Mouse (Mus musculus) limb, embryonic 10.5 days (tissue): ENCODE data around the gene Lmbrd1. TPM values are rescaled to one million over a fixed set of nuclear protein-coding genes. Genes with fewer than 3 reads are reported as not detected.

Experiments used
- DNase-seq: peaks from one replicate; pipeline ENCODE4 v3.0.0-alpha.2; 2017; ENCODE audit warnings: low spot score
- H3K27ac ChIP-seq: fragments of 300-500 bp; sonication (generic); 2 replicates; pipeline ENCODE4 v1.5.1; 2016; ENCODE audit warnings: mild to moderate bottlenecking
- H3K27me3 ChIP-seq: fragments of 300-500 bp; sonication (generic); 2 replicates; pipeline ENCODE4 v1.6.1; 2016; ENCODE audit warnings: low read depth, mild to moderate bottlenecking; ENCODE audit not compliant: poor library complexity, severe bottlenecking
- H3K36me3 ChIP-seq: fragments of 300-500 bp; sonication (generic); 2 replicates; pipeline ENCODE4 v1.6.1; 2016; ENCODE audit warnings: mild to moderate bottlenecking, moderate library complexity
- H3K4me1 ChIP-seq: fragments of 300-500 bp; sonication (generic); 2 replicates; pipeline ENCODE4 v1.6.1; 2016
- H3K4me3 ChIP-seq: fragments of 300-500 bp; sonication (generic); 2 replicates; pipeline ENCODE4 v1.5.1; 2016; ENCODE audit warnings: mild to moderate bottlenecking, moderate library complexity
- H3K9me3 ChIP-seq: fragments of 300-500 bp; sonication (generic); replicated peaks from 2 replicates; pipeline ENCODE4 v1.6.1; 2016; ENCODE audit warnings: mild to moderate bottlenecking
- WGBS: fragments of 180-500 bp; shearing (Covaris S2); methylation state at CpG from one replicate; pipeline ENCODE4 v1.1.7; 2016; 5-methylcytosine and 5-hydroxymethylcytosine counted together
- polyA plus RNA-seq: library from polyadenylated mRNA; unstranded; fragments of >200 nt; fragmentation: Nextera tagmentation; extraction: Ambion mirVana; gene quantifications from 2 replicates; pipeline ENCODE4 v1.2.1, GENCODE M21; 2016

Lmbrd1 gene
- polyA plus RNA-seq, 1 experiment from 2014 or later = 18.3 TPM

GRCm38 (mm10) chr1:24685606-24686005 lies 7.2 kb downstream of the Lmbrd1 start:
- Histone ChIP-seq H3K4me1 (no peaks in the 10 kb centered on the region), H3K27me3 (no peaks in the 10 kb centered on the region), H3K4me3 (no peak overlapping the region), H3K9me3 (no peaks in the 10 kb centered on the region), H3K36me3 (peaks cover 15% of the 10 kb centered on the region), H3K27ac (no peak overlapping the region)
- no peak for DNase-seq
- 97% methylated on average over 7 of the region's 7 CpGs for WGBS

GRCm38 (mm10) chr1:24686235-24687021 lies 8.0 kb downstream of the Lmbrd1 start:
- 96% methylated on average over 4 of the region's 4 CpGs for WGBS
- H3K4me1 ChIP-seq = no peaks in the 10 kb centered on the region
- no peaks in the 10 kb centered on the region for H3K27me3 ChIP-seq
- no peak overlapping the region for H3K4me3 ChIP-seq
- H3K27ac ChIP-seq = no peak overlapping the region
- H3K9me3 ChIP-seq = no peaks in the 10 kb centered on the region
- H3K36me3 ChIP-seq = peaks cover 15% of the 10 kb centered on the region
- no peak for DNase-seq

GRCm38 (mm10) chr1:24697677-24698076 lies 19.2 kb downstream of the Lmbrd1 start:
- Histone ChIP-seq H3K27me3 (no peaks in the 10 kb centered on the region), H3K4me3 (no peak overlapping the region), H3K9me3 (no peaks in the 10 kb centered on the region), H3K4me1 (peaks cover 6% of the 10 kb centered on the region; the same call in 1 of the 2 replicates), H3K27ac (no peak overlapping the region), H3K36me3 (peaks cover 9% of the 10 kb centered on the region; the same call in 1 of the 2 replicates)
- 91% methylated on average over 3 of the region's 3 CpGs for WGBS
- no peak for DNase-seq

- Histone ChIP-seq H3K36me3 (peaks cover 3% of the 10 kb centered on the region; the same call in 1 of the 2 replicates), H3K27ac (no peak overlapping the region), H3K4me1 (peaks cover 6% of the 10 kb centered on the region; the same call in 1 of the 2 replicates), H3K27me3 (no peaks in the 10 kb centered on the region), H3K4me3 (no peak overlapping the region), H3K9me3 (no peaks in the 10 kb centered on the region)
- no peak for DNase-seq
- WGBS = 64% methylated on average over 9 of the region's 9 CpGs
Measured at GRCm38 (mm10) chr1:24698146-24698880, 19.9 kb downstream of the Lmbrd1 start.

- Histone ChIP-seq H3K9me3 (no peaks in the 10 kb centered on the region), H3K4me3 (no peak overlapping the region), H3K36me3 (0 out of 2 replicates have a peak, but pooled peaks cover 3% of the 10 kb centered on the region), H3K27me3 (no peaks in the 10 kb centered on the region), H3K4me1 (peaks cover 6% of the 10 kb centered on the region; the same call in 1 of the 2 replicates), H3K27ac (no peak overlapping the region)
- no peak for DNase-seq
- 19% methylated on average over 9 of the region's 9 CpGs for WGBS
Measured at GRCm38 (mm10) chr1:24699320-24699719, 20.9 kb downstream of the Lmbrd1 start.

GRCm38 (mm10) chr1:24700241-24700640 lies 21.8 kb downstream of the Lmbrd1 start:
- WGBS = 93% methylated on average over 5 of the region's 5 CpGs
- H3K9me3 ChIP-seq = no peaks in the 10 kb centered on the region
- DNase-seq = no peak
- H3K4me3 ChIP-seq = no peak overlapping the region
- H3K36me3 ChIP-seq = 0 out of 2 replicates have a peak, but pooled peaks cover 3% of the 10 kb centered on the region
- H3K27me3 ChIP-seq = no peaks in the 10 kb centered on the region
- H3K27ac ChIP-seq = no peak overlapping the region
- H3K4me1 ChIP-seq = peaks cover 6% of the 10 kb centered on the region; the same call in 1 of the 2 replicates

- H3K27ac ChIP-seq = no peak overlapping the region
Measured at GRCm38 (mm10) chr1:24703821-24704220, 25.4 kb downstream of the Lmbrd1 start.

GRCm38 (mm10) chr1:24716301-24716700 lies 37.9 kb downstream of the Lmbrd1 start:
- Histone ChIP-seq H3K27me3 (no peaks in the 10 kb centered on the region), H3K4me1 (no peaks in the 10 kb centered on the region), H3K9me3 (no peaks in the 10 kb centered on the region), H3K4me3 (no peak overlapping the region), H3K36me3 (peaks cover 29% of the 10 kb centered on the region), H3K27ac (no peak overlapping the region)
- 94% methylated on average over 4 of the region's 4 CpGs for WGBS
- DNase-seq = no peak

More at GRCm38 (mm10) chr1:24703821-24704220, 25.4 kb downstream of the Lmbrd1 start:
- no peak for DNase-seq
- 88% methylated on average over 6 of the region's 6 CpGs for WGBS
- peaks cover 13% of the 10 kb centered on the region for H3K36me3 ChIP-seq
- H3K4me3 ChIP-seq = no peak overlapping the region
- H3K27me3 ChIP-seq = no peaks in the 10 kb centered on the region
- no peaks in the 10 kb centered on the region for H3K9me3 ChIP-seq
- peaks cover 6% of the 10 kb centered on the region; the same call in 1 of the 2 replicates for H3K4me1 ChIP-seq

- Histone ChIP-seq H3K9me3 (no peaks in the 10 kb centered on the region), H3K27ac (no peak overlapping the region), H3K4me3 (no peak overlapping the region), H3K27me3 (no peaks in the 10 kb centered on the region), H3K36me3 (peaks cover 29% of the 10 kb centered on the region), H3K4me1 (no peaks in the 10 kb centered on the region)
- WGBS = 71% methylated on average over 3 of the region's 3 CpGs
- no peak for DNase-seq
Measured at GRCm38 (mm10) chr1:24719621-24720020, 41.2 kb downstream of the Lmbrd1 start.

GRCm38 (mm10) chr1:24720209-24720608 lies 41.8 kb downstream of the Lmbrd1 start:
- no peaks in the 10 kb centered on the region for H3K9me3 ChIP-seq
- DNase-seq = no peak
- peaks cover 24% of the 10 kb centered on the region for H3K36me3 ChIP-seq
- H3K27ac ChIP-seq = no peak overlapping the region
- 95% methylated on average over 1 of the region's 1 CpGs for whole genome bisulfite sequencing
- no peaks in the 10 kb centered on the region for H3K27me3 ChIP-seq
- H3K4me3 ChIP-seq = no peak overlapping the region
- no peaks in the 10 kb centered on the region for H3K4me1 ChIP-seq

GRCm38 (mm10) chr1:24729784-24730183 lies 51.4 kb downstream of the Lmbrd1 start:
- H3K4me3 ChIP-seq = no peak overlapping the region
- H3K36me3 ChIP-seq = peaks cover 46% of the 10 kb centered on the region
- no peak overlapping the region for H3K27ac ChIP-seq
- H3K27me3 ChIP-seq = no peaks in the 10 kb centered on the region
- DNase-seq = no peak
- WGBS = 98% methylated on average over 11 of the region's 11 CpGs
- no peaks in the 10 kb centered on the region for H3K9me3 ChIP-seq
- H3K4me1 ChIP-seq = 0 out of 2 replicates have a peak, but pooled peaks cover 2% of the 10 kb centered on the region

GRCm38 (mm10) chr1:24732286-24732685 lies 53.9 kb downstream of the Lmbrd1 start:
- 95% methylated on average over 3 of the region's 3 CpGs for WGBS
- H3K36me3 ChIP-seq = peaks cover 46% of the 10 kb centered on the region

GRCm38 (mm10) chr1:24734866-24735265 lies 56.4 kb downstream of the Lmbrd1 start:
- H3K27ac ChIP-seq = no peak overlapping the region
- DNase-seq = no peak
- no peak overlapping the region for H3K4me3 ChIP-seq
- no peaks in the 10 kb centered on the region for H3K9me3 ChIP-seq
- peaks cover 33% of the 10 kb centered on the region for H3K36me3 ChIP-seq
- 47% methylated on average over 5 of the region's 5 CpGs for WGBS
- H3K4me1 ChIP-seq = 0 out of 2 replicates have a peak, but pooled peaks cover 3% of the 10 kb centered on the region
- no peaks in the 10 kb centered on the region for H3K27me3 ChIP-seq

More at GRCm38 (mm10) chr1:24732286-24732685, 53.9 kb downstream of the Lmbrd1 start:
- Histone ChIP-seq H3K4me3 (no peak overlapping the region), H3K27me3 (no peaks in the 10 kb centered on the region), H3K27ac (no peak overlapping the region), H3K9me3 (no peaks in the 10 kb centered on the region), H3K4me1 (0 out of 2 replicates have a peak, but pooled peaks cover 3% of the 10 kb centered on the region)
- no peak for DNase-seq
